Mouse (Mus musculus) small intestine, adult 2 months (tissue): ENCODE results near the gene Fbln1.

Experiments
- CTCF ChIP-seq: fragments of 200-500 bp; IDR thresholded peaks from 2 replicates; pipeline ENCODE4 v1.5.1; 2012; ENCODE audit warnings: low read depth, mild to moderate bottlenecking, control low read depth, inconsistent platforms, low read length, moderate library complexity, mixed read lengths; ENCODE audit not compliant: insufficient replicate concordance, insufficient read length; ENCODE audit errors: extremely low read depth
- POLR2A ChIP-seq: fragments of 200-500 bp; IDR thresholded peaks from 2 replicates; pipeline ENCODE4 v1.6.1; 2012; ENCODE audit warnings: low read depth, mild to moderate bottlenecking, control low read depth, inconsistent platforms, low read length, moderate library complexity

- no peak for TF ChIP-seq CTCF
- no peak for TF ChIP-seq POLR2A
Observed at GRCm38 (mm10) chr15:85335671-85336300, 130.0 kb downstream of the Fbln1 start, which contains the start of gene Atxn10.
